Mouse (Mus musculus) E14TG2a.4 (cell line): ENCODE measurements around the gene Mprip.

Source experiments
- CTCF ChIP-seq: conservative IDR thresholded peaks from 2 replicates; pipeline ENCODE4 v1.5.1; 2014; ENCODE audit warnings: low read length
- NANOG ChIP-seq: IDR thresholded peaks from 2 replicates; pipeline ENCODE4 v1.6.1; 2014; ENCODE audit warnings: borderline replicate concordance, low read length, mixed read lengths

DNA sequence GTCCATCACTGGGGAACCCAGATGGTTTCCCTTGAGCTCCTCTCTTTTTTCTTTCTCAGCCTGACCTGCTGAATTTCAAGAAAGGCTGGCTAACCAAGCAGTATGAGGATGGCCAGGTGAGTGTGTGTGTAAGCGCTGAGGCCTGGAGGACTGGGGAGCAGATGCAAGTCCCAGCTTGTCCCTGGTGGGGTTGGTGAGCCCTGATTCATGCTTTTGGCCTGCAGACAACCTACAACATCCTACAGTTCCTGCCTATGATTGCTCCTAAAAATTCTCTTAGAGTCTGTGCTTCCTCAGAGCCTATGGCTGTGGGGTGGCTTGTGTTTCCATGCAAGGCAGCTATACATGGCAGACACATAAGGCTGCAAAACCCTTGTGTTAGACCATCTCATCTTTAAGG lies 82.6 kb downstream of the Mprip start:
- no peak for TF ChIP-seq CTCF
- TF ChIP-seq NANOG: no peak
